Comparison of ENCODE assay signal across 8 mouse cellular contexts in genomic region chr19:28165901-28166361, GRCm38 (mm10).
DNase-seq lines count a peak whose midpoint lies in the region; ATAC-seq lines count a peak whose summit lies in the region.

No protein-coding gene starts in this region.

- H3K9me3 ChIP-seq in hindbrain, embryonic 12.5 days (replicated peaks) = no peaks in the 10 kb centered on the region
- no peaks in the 10 kb centered on the region for H3K9me3 ChIP-seq in lung, embryonic 15.5 days

- no peak overlapping the region for H3K27ac ChIP-seq in hindbrain, embryonic 12.5 days
- no peak overlapping the region for H3K27ac ChIP-seq in lung, embryonic 15.5 days

- H3K36me3 ChIP-seq in hindbrain, embryonic 12.5 days = no peaks in the 10 kb centered on the region
- no peaks in the 10 kb centered on the region for H3K36me3 ChIP-seq in lung, embryonic 15.5 days

- 0 out of 2 replicates have a peak, but pooled peaks cover 5% of the 10 kb centered on the region for H3K4me1 ChIP-seq in hindbrain, embryonic 12.5 days
- no peaks in the 10 kb centered on the region for H3K4me1 ChIP-seq in lung, embryonic 15.5 days

- H3K4me2 ChIP-seq in hindbrain, embryonic 12.5 days (replicated peaks) = 0 out of 2 replicates have a peak overlapping the region, but pooled peaks have one; percentile 15
- H3K4me2 ChIP-seq in lung, embryonic 15.5 days = peak overlapping the region; percentile 47

- peak; percentile 94 for ATAC-seq in frontal cortex, adult (ENCODE audit: low TSS enrichment)
- ATAC-seq in hindbrain, embryonic 12.5 days (ENCODE audit: low FRiP score) = peak; percentile 54
- ATAC-seq in lung, embryonic 15.5 days (ENCODE audit: borderline replicate concordance, extremely low read depth, low FRiP score, low TSS enrichment) = peak; percentile 81; the same call in 1 of the 2 replicates

- H3K4me3 ChIP-seq in hindbrain, embryonic 12.5 days = no peak overlapping the region
- peak overlapping the region; percentile 15 for H3K4me3 ChIP-seq in lung, embryonic 15.5 days

- DNase-seq in NIH3T3 (ENCODE audit: low read depth) = peak; percentile 79
- DNase-seq in cerebellum, adult 9-10 months = peak; percentile 41
- DNase-seq in layer of hippocampus, adult 9-10 months (ENCODE audit: low spot score) = peak; percentile 41
- DNase-seq in retina, postnatal 1 day = peak; percentile 78
- no peak for DNase-seq in natural killer cell, adult 2 months (ENCODE audit: low spot score in 2 of 2)

- no peaks in the 10 kb centered on the region for H3K27me3 ChIP-seq in hindbrain, embryonic 12.5 days
- H3K27me3 ChIP-seq in lung, embryonic 15.5 days = no peaks in the 10 kb centered on the region

- WGBS in hindbrain, embryonic 12.5 days = 43% methylated on average over 15 of the region's 15 CpGs
- 37% methylated on average over 15 of the region's 15 CpGs for WGBS in lung, embryonic 15.5 days

- no peak overlapping the region for H3K9ac ChIP-seq in hindbrain, embryonic 12.5 days
- H3K9ac ChIP-seq in lung, embryonic 15.5 days = no peak overlapping the region

Comparison
In these comparisons a context has a peak if more than half of its experiments do, and no peak if none do; other contexts are left out.
1. DNase-seq: peak in NIH3T3 (single experiment), cerebellum, adult 9-10 months (single experiment), layer of hippocampus, adult 9-10 months (single experiment) and retina, postnatal 1 day (single experiment); none in natural killer cell, adult 2 months (0 of 2).
2. Peak in every context shown above with its lines, with median percentiles within 50 percentile points of each other: ATAC-seq.